Mouse (Mus musculus) olfactory bulb, adult 2 months (tissue): Measurements from ENCODE around the gene Ftsj3.

Source experiments
- CTCF ChIP-seq: fragments of 200-500 bp; IDR thresholded peaks from 2 replicates; pipeline ENCODE4 v1.5.1; 2012; ENCODE audit warnings: low read depth, mild to moderate bottlenecking, low read length, moderate library complexity; ENCODE audit not compliant: insufficient read depth
- POLR2A ChIP-seq: fragments of 200-500 bp; IDR thresholded peaks from 2 replicates; pipeline ENCODE4 v1.6.1; 2012; ENCODE audit warnings: mild to moderate bottlenecking, low read depth, low read length, moderate library complexity; ENCODE audit not compliant: insufficient read depth

DNA sequence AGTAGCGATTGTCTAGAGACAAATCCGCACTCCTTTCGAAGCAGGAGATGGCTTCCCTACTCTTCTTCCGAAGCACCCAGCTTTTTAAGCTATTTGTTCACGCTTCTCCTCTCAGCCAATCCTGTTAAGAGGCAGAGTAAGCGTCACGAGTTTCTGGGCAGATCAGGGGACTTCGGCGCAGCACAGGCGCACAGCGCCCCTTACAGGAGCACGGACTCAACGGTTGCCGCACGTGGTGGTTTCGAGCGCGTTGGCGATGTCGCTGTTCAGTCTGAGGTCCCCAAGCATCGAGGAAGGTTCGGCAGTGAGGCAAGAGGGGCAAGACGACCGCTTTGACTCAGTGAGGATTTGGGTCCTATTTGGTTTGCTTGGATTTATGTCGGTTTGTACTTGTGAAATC lies 20.6 kb upstream of the Ftsj3 start, which contains the start of gene Tcam1:
- TF ChIP-seq CTCF, result peak; percentile 59
- no peak for TF ChIP-seq POLR2A
